Mouse (Mus musculus) neural tube, embryonic 13.5 days (tissue): ENCODE measurements around the gene Gbgt1. TPM values are rescaled to one million over a fixed set of nuclear protein-coding genes. Genes with fewer than 3 reads are reported as not detected.

Source experiments
- ATAC-seq: fragments of 200-750 bp; cut with Nextera tagmentation; 2 replicates; pipeline ENCODE4 v1.8.0; 2017; ENCODE audit warnings: low read depth, mild to moderate bottlenecking, moderate TSS enrichment, moderate library complexity
- H3K27ac ChIP-seq: fragments of 300-500 bp; sonication (generic); replicated peaks from 2 replicates; pipeline ENCODE4 v1.5.1; 2015; ENCODE audit warnings: moderate library complexity, mild to moderate bottlenecking, inconsistent platforms
- H3K27me3 ChIP-seq: fragments of 300-500 bp; sonication (generic); 2 replicates; pipeline ENCODE4 v1.6.1; 2015; ENCODE audit warnings: mild to moderate bottlenecking, inconsistent platforms
- H3K36me3 ChIP-seq: fragments of 300-500 bp; sonication (generic); 2 replicates; pipeline ENCODE4 v1.6.1; 2015; ENCODE audit warnings: mild to moderate bottlenecking, inconsistent platforms
- H3K4me1 ChIP-seq: fragments of 300-500 bp; sonication (generic); replicated peaks from 2 replicates; pipeline ENCODE4 v1.6.1; 2015; ENCODE audit warnings: inconsistent platforms
- H3K4me2 ChIP-seq: fragments of 300-500 bp; sonication (generic); 2 replicates; pipeline ENCODE4 v1.6.1; 2015; ENCODE audit warnings: inconsistent platforms, mild to moderate bottlenecking, moderate library complexity
- H3K4me3 ChIP-seq: fragments of 300-500 bp; sonication (generic); 2 replicates; pipeline ENCODE4 v1.5.1; 2015; ENCODE audit warnings: mild to moderate bottlenecking, inconsistent platforms
- H3K9ac ChIP-seq: fragments of 300-500 bp; sonication (generic); 2 replicates; pipeline ENCODE4 v1.6.1; 2015; ENCODE audit warnings: moderate library complexity, mild to moderate bottlenecking, inconsistent platforms
- H3K9me3 ChIP-seq: fragments of 300-500 bp; sonication (generic); 2 replicates; pipeline ENCODE4 v1.6.1; 2016; ENCODE audit warnings: inconsistent platforms
- WGBS: fragments of 180-500 bp; shearing (Covaris S2); methylation state at CpG from one replicate; pipeline ENCODE4 v1.1.7; 2015; 5-methylcytosine and 5-hydroxymethylcytosine counted together
- polyA plus RNA-seq: library from polyadenylated mRNA; unstranded; fragments of >200 nt; fragmentation: Nextera tagmentation; extraction: Ambion mirVana; gene quantifications from 2 replicates; pipeline ENCODE4 v1.2.1, GENCODE M21; 2015

Gene Gbgt1
- polyA plus RNA-seq, 1 experiment from 2014 or later = 1.7 TPM

DNA sequence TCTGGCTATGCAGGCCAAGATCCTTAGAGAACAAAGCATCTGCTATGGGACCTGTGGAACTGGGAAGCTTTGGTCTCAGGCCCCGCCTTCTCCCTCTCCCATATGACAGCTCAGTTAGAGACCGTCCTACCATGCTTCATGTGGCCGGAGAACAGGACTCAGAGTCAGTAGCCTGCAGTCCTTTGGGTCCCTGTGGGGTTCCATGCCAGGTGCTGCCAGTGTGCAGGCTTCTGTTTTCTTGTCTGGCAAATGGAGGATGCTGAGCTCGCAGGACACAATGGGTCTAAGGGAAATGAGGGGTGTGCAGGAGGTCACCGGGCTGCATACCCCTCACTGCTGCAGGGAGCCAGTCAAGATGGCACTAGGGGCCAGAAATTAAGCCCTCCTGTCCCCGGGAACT lies 49.9 kb downstream of the Gbgt1 start:
- Histone ChIP-seq H3K9me3 (no peaks in the 10 kb centered on the region), H3K4me2 (no peak overlapping the region), H3K4me3 (no peak overlapping the region), H3K27ac (no peak overlapping the region), H3K27me3 (no peaks in the 10 kb centered on the region), H3K4me1 (peaks cover 5% of the 10 kb centered on the region; the same call in 1 of the 2 replicates), H3K36me3 (peaks cover 98% of the 10 kb centered on the region), H3K9ac (no peak overlapping the region)
- no peak for ATAC-seq
- WGBS = 78% methylated on average over 6 of the region's 6 CpGs

GRCm38 (mm10) chr2:28547237-28548172 lies 50.8 kb downstream of the Gbgt1 start:
- no peak overlapping the region for H3K9ac ChIP-seq
- 59% methylated on average over 11 of the region's 11 CpGs for WGBS
- H3K36me3 ChIP-seq = peaks cover 98% of the 10 kb centered on the region
- H3K4me3 ChIP-seq = no peak overlapping the region
- H3K27ac ChIP-seq = no peak overlapping the region
- H3K9me3 ChIP-seq = no peaks in the 10 kb centered on the region
- peaks cover 5% of the 10 kb centered on the region; the same call in 1 of the 2 replicates for H3K4me1 ChIP-seq
- H3K4me2 ChIP-seq = no peak overlapping the region
- H3K27me3 ChIP-seq = no peaks in the 10 kb centered on the region
- peak; percentile 41; the same call in 1 of the 2 replicates for ATAC-seq

DNA sequence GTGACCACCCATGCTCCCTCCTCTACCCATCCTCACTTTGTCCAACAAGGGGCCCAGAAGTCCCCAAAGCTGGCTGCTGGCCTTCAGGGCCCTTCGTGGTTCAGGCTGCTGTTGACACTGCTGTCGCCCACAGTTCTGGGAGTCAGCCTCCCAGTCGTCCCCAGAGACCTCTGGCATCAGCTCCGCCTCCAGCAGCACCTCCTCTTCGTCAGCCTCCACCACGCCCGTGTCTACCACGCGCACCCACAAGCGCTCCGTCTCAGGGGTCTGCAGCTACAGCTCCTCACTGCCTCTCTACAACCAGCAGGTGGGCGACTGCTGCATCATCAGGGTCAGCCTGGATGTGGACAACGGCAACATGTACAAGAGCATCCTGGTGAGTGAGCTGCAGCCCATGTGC lies 52.5 kb downstream of the Gbgt1 start:
- Histone ChIP-seq H3K27ac (no peak overlapping the region), H3K4me3 (no peak overlapping the region), H3K36me3 (peaks cover 98% of the 10 kb centered on the region), H3K9me3 (no peaks in the 10 kb centered on the region), H3K4me1 (peaks cover 5% of the 10 kb centered on the region; the same call in 1 of the 2 replicates), H3K4me2 (no peak overlapping the region), H3K27me3 (no peaks in the 10 kb centered on the region), H3K9ac (no peak overlapping the region)
- 93% methylated on average over 13 of the region's 13 CpGs for WGBS
- ATAC-seq = no peak

GRCm38 (mm10) chr2:28552301-28552700 lies 55.6 kb downstream of the Gbgt1 start:
- no peaks in the 10 kb centered on the region for H3K9me3 ChIP-seq
- no peak overlapping the region for H3K4me2 ChIP-seq
- no peaks in the 10 kb centered on the region for H3K27me3 ChIP-seq
- ATAC-seq = no peak
- H3K9ac ChIP-seq = no peak overlapping the region
- H3K4me1 ChIP-seq = no peaks in the 10 kb centered on the region
- H3K36me3 ChIP-seq = peaks cover 86% of the 10 kb centered on the region
- no peak overlapping the region for H3K4me3 ChIP-seq
- H3K27ac ChIP-seq = no peak overlapping the region
- 88% methylated on average over 5 of the region's 5 CpGs for WGBS

Other genes starting within 250 kb of the Gbgt1 start
- gene Ppp1r26, start 50.1 kb upstream of the Gbgt1 start, polyA plus RNA-seq = 10.3 and 11.1 TPM in 2 replicates
- gene 1700007K13Rik, start 30.6 kb upstream of the Gbgt1 start, polyA plus RNA-seq = 2.6 and 2.8 TPM in 2 replicates
- 52.7 and 56.2 TPM in 2 replicates for gene Mrps2, start 28.8 kb upstream of the Gbgt1 start, polyA plus RNA-seq
- gene Gm10134, start 9.2 kb downstream of the Gbgt1 start, polyA plus RNA-seq = 2.6 and 4.0 TPM in 2 replicates
- gene Ralgds, start 16.2 kb downstream of the Gbgt1 start, polyA plus RNA-seq = 86.3 and 90.7 TPM in 2 replicates
- not detected in 2 replicates for gene Cel, start 66.5 kb downstream of the Gbgt1 start, polyA plus RNA-seq
- gene Gtf3c5, start 86.9 kb downstream of the Gbgt1 start, polyA plus RNA-seq = 42.1 and 43.5 TPM in 2 replicates
- gene Gfi1b, start 125.1 kb downstream of the Gbgt1 start, polyA plus RNA-seq = 0.17 and 0.45 TPM in 2 replicates
- gene Tsc1, start 144.3 kb downstream of the Gbgt1 start, polyA plus RNA-seq = 30.2 and 36.8 TPM in 2 replicates
- 0.64 and 0.85 TPM in 2 replicates for gene Spaca9, start 202.8 kb downstream of the Gbgt1 start, polyA plus RNA-seq
- 0.50 and 0.73 TPM in 2 replicates for gene Ak8, start 203.3 kb downstream of the Gbgt1 start, polyA plus RNA-seq